Mouse (Mus musculus): Measurements from ENCODE around the gene Ireb2.

GRCm38 (mm10) chr9:54860526-54860925, 3.1 kb upstream of the Ireb2 start:
- no peak for TF ChIP-seq CTCF (IDR thresholded peaks at IDR 0.05; ENCODE audit: control insufficient read depth, insufficient read depth, insufficient replicate concordance, low read depth, low read length)
- TF ChIP-seq POLR2A (IDR thresholded peaks at IDR 0.05; ENCODE audit: control insufficient read depth, low read depth, low read length) = no peak
